Mouse (Mus musculus) cortical plate, adult 2 months (tissue): ENCODE measurements around the gene Itgb2.

Experiments
- CTCF ChIP-seq: fragments of 200-500 bp; IDR thresholded peaks from 2 replicates; pipeline ENCODE4 v1.5.1; 2011; ENCODE audit warnings: mild to moderate bottlenecking, control low read depth, low read length; ENCODE audit not compliant: insufficient read depth; ENCODE audit errors: extremely low read depth
- POLR2A ChIP-seq: fragments of 200-500 bp; IDR thresholded peaks from 2 replicates; pipeline ENCODE4 v1.6.1; 2011; ENCODE audit warnings: mild to moderate bottlenecking, low read length, control low read depth; ENCODE audit not compliant: insufficient read depth; ENCODE audit errors: extremely low read depth

DNA sequence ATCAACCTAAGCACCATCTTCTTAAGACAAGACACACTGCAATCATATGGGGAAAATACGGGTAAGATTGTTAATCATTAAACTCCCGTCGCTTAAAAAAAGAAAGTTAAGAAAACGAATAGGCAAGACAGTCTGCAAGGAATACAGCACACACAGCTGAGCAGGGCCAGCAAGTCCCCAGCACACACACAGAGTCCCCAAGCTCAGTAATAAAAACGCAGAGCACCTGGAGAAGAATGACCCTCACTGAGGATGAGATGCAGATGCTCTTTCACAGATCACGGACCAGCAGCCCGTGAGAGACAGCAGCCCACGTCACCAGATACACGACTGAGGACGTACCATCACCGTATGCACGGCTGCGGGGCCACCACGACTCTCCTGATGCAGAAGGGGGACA lies 29.4 kb upstream of the Itgb2 start:
- TF ChIP-seq POLR2A (no peak), CTCF (no peak)
